Mouse (Mus musculus) intestine, postnatal 0 days (tissue): Measurements from ENCODE around the gene Srrt. TPM values are rescaled to one million over a fixed set of nuclear protein-coding genes. Genes with fewer than 3 reads are reported as not detected.

Experiments
- ATAC-seq: fragments of 200-750 bp; cut with Nextera tagmentation; 2 replicates; pipeline ENCODE4 v1.8.0; 2017; ENCODE audit warnings: mild to moderate bottlenecking, moderate TSS enrichment, moderate library complexity
- H3K27ac ChIP-seq: fragments of 300-500 bp; sonication (generic); 2 replicates; pipeline ENCODE4 v1.5.1; 2014; ENCODE audit warnings: mild to moderate bottlenecking, low read depth, low read length, moderate library complexity
- H3K27me3 ChIP-seq: fragments of 300-500 bp; sonication (generic); replicated peaks from 2 replicates; pipeline ENCODE4 v1.6.1; 2014; ENCODE audit warnings: low read length, mixed read lengths; ENCODE audit not compliant: control insufficient read depth, insufficient read depth
- H3K36me3 ChIP-seq: fragments of 300-500 bp; sonication (generic); 2 replicates; pipeline ENCODE4 v1.6.1; 2014; ENCODE audit warnings: mild to moderate bottlenecking, moderate library complexity; ENCODE audit not compliant: control insufficient read depth, insufficient read depth
- H3K4me1 ChIP-seq: fragments of 300-500 bp; sonication (generic); replicated peaks from 2 replicates; pipeline ENCODE4 v1.6.1; 2014; ENCODE audit warnings: antibody characterized with exemption, low read length, mixed read lengths; ENCODE audit not compliant: control insufficient read depth, insufficient read depth
- H3K4me2 ChIP-seq: fragments of 300-500 bp; sonication (generic); replicated peaks from 2 replicates; pipeline ENCODE4 v1.6.1; 2014; ENCODE audit warnings: low read depth, mild to moderate bottlenecking, moderate library complexity
- H3K4me3 ChIP-seq: fragments of 300-500 bp; sonication (generic); 2 replicates; pipeline ENCODE4 v1.5.1; 2014; ENCODE audit warnings: low read depth, low read length
- H3K9ac ChIP-seq: fragments of 300-500 bp; sonication (generic); 2 replicates; pipeline ENCODE4 v1.6.1; 2014; ENCODE audit warnings: mild to moderate bottlenecking, low read depth, low read length
- H3K9me3 ChIP-seq: fragments of 300-500 bp; sonication (generic); 2 replicates; pipeline ENCODE4 v1.6.1; 2016; ENCODE audit warnings: mixed run types; ENCODE audit not compliant: control insufficient read depth
- CTCF ChIP-seq: sonication (generic); IDR thresholded peaks from 2 replicates; pipeline ENCODE4 v1.5.1; 2016; ENCODE audit warnings: low read depth, mild to moderate bottlenecking, control low read depth, antibody characterized with exemption, moderate library complexity
- WGBS: fragments of 180-500 bp; shearing (Covaris S2); extraction: QIAGEN DNeasy Blood & Tissue Kit; methylation state at CpG from one replicate; pipeline ENCODE4 v1.1.7; 2014; 5-methylcytosine and 5-hydroxymethylcytosine counted together
- polyA plus RNA-seq: library from polyadenylated mRNA; unstranded; fragments of >200 nt; fragmentation: Nextera tagmentation; extraction: Ambion mirVana; gene quantifications from 2 replicates; pipeline ENCODE4 v1.2.1, GENCODE M21; 2015

Srrt gene
- 31.3 and 32.2 TPM in 2 replicates for polyA plus RNA-seq

- H3K27ac ChIP-seq: peak within 1 kb of the TSS; percentile 97
- under 1% methylated on average over 71 of the region's 72 CpGs for WGBS
- no peak for TF ChIP-seq CTCF
- no peaks in the 10 kb centered on the region for H3K9me3 ChIP-seq
- ATAC-seq: peak; percentile 84
- H3K36me3 ChIP-seq: peaks cover 43% of the 10 kb centered on the region
- peak within 1 kb of the TSS; percentile 88 for H3K9ac ChIP-seq
- H3K4me3 ChIP-seq: peak within 1 kb of the TSS; percentile 94
- peak within 1 kb of the TSS; percentile 74 for H3K4me2 ChIP-seq
- H3K4me1 ChIP-seq: peaks cover 3% of the 10 kb centered on the region; the same call in 1 of the 2 replicates
- no peaks in the 10 kb centered on the region for H3K27me3 ChIP-seq
These were observed at the start of gene Srrt for GRCm38 (mm10) chr5:137307071-137307912. Gene Srrt, minus strand, starts transcription at chr5:137307674.

GRCm38 (mm10) chr5:137354091-137354490 lies 46.6 kb upstream of the Srrt start:
- H3K9ac ChIP-seq: no peak overlapping the region
- 0 out of 2 replicates have a peak overlapping the region, but pooled peaks have one; percentile 3 for H3K4me2 ChIP-seq
- H3K4me3 ChIP-seq: no peak overlapping the region

GRCm38 (mm10) chr5:137352011-137352975 lies 44.8 kb upstream of the Srrt start:
- Histone ChIP-seq H3K36me3 (peaks cover 28% of the 10 kb centered on the region), H3K27ac (peak overlapping the region; percentile 89; the same call in 1 of the 2 replicates), H3K27me3 (no peaks in the 10 kb centered on the region), H3K9ac (0 out of 2 replicates have a peak overlapping the region, but pooled peaks have one; percentile 87), H3K9me3 (no peaks in the 10 kb centered on the region), H3K4me3 (peak overlapping the region; percentile 81), H3K4me1 (peaks cover 7% of the 10 kb centered on the region; the same call in 1 of the 2 replicates), H3K4me2 (peak overlapping the region; percentile 91)
- 15% methylated on average over 16 of the region's 16 CpGs for WGBS
- 0 out of 2 replicates have a peak, but pooled peaks have one; percentile 4 for TF ChIP-seq CTCF
- no peak for ATAC-seq

More at GRCm38 (mm10) chr5:137354091-137354490, 46.6 kb upstream of the Srrt start:
- ATAC-seq: no peak
- TF ChIP-seq CTCF: no peak
- Histone ChIP-seq H3K27me3 (no peaks in the 10 kb centered on the region), H3K36me3 (peaks cover 45% of the 10 kb centered on the region), H3K27ac (no peak overlapping the region), H3K4me1 (peaks cover 2% of the 10 kb centered on the region; the same call in 1 of the 2 replicates), H3K9me3 (no peaks in the 10 kb centered on the region)
- 74% methylated on average over 17 of the region's 17 CpGs for WGBS

GRCm38 (mm10) chr5:137351394-137351793 lies 43.9 kb upstream of the Srrt start:
- TF ChIP-seq CTCF: no peak
- WGBS: 8% methylated on average over 4 of the region's 4 CpGs
- Histone ChIP-seq H3K36me3 (peaks cover 22% of the 10 kb centered on the region), H3K27me3 (no peaks in the 10 kb centered on the region), H3K4me1 (peaks cover 7% of the 10 kb centered on the region; the same call in 1 of the 2 replicates), H3K27ac (0 out of 2 replicates have a peak overlapping the region, but pooled peaks have one; percentile 89), H3K9me3 (no peaks in the 10 kb centered on the region), H3K4me3 (peak overlapping the region; percentile 81), H3K4me2 (peak overlapping the region; percentile 91), H3K9ac (peak overlapping the region; percentile 87)
- ATAC-seq: no peak

- Histone ChIP-seq H3K9me3 (no peaks in the 10 kb centered on the region), H3K9ac (peak overlapping the region; percentile 87), H3K4me1 (peaks cover 8% of the 10 kb centered on the region; the same call in 1 of the 2 replicates), H3K4me3 (peak overlapping the region; percentile 81), H3K27ac (peak overlapping the region; percentile 89; the same call in 1 of the 2 replicates), H3K36me3 (peaks cover 18% of the 10 kb centered on the region), H3K4me2 (peak overlapping the region; percentile 91), H3K27me3 (no peaks in the 10 kb centered on the region)
- no peak for TF ChIP-seq CTCF
- WGBS: 7% methylated on average over 8 of the region's 8 CpGs
- ATAC-seq: no peak
These were observed 43.5 kb upstream of the Srrt start for GRCm38 (mm10) chr5:137351058-137351380.
